Comparison of ENCODE assay signal across 6 mouse cellular contexts in genomic region chr13:51203467-51203866, GRCm38 (mm10).
"Had no signal": no experiment of that assay in that cellular context is flagged by ENCODE, and none has a peak within 500 bp of the region (broad histone marks: within the 10 kb centered on the region; RNA-seq: fewer than 3 reads in every experiment).

No protein-coding gene starts in this region.

- H3K36me3 ChIP-seq: limb, embryonic 15.5 days; liver, embryonic 12.5 days; midbrain, embryonic 10.5 days; neural tube, embryonic 13.5 days had no signal

- DNase-seq: lung, embryonic 14.5 days had no signal

- H3K9ac ChIP-seq: liver, embryonic 12.5 days had no signal

- H3K27me3 ChIP-seq: limb, embryonic 15.5 days; liver, embryonic 12.5 days; neural tube, embryonic 13.5 days had no signal

- H3K9me3 ChIP-seq: limb, embryonic 15.5 days; liver, embryonic 12.5 days; neural tube, embryonic 13.5 days had no signal

- H3K27ac ChIP-seq: kidney, postnatal 0 days; limb, embryonic 15.5 days; liver, embryonic 12.5 days; neural tube, embryonic 13.5 days had no signal

- H3K4me1 ChIP-seq: liver, embryonic 12.5 days had no signal
